Mouse (Mus musculus): Measurements from ENCODE around the gene Prcd. TPM values are rescaled to one million over a fixed set of nuclear protein-coding genes. Genes with fewer than 3 reads are reported as not detected.

Gene Prcd
- polyA plus RNA-seq, 1 experiment from 2014 or later, result 1.6 TPM

DNA sequence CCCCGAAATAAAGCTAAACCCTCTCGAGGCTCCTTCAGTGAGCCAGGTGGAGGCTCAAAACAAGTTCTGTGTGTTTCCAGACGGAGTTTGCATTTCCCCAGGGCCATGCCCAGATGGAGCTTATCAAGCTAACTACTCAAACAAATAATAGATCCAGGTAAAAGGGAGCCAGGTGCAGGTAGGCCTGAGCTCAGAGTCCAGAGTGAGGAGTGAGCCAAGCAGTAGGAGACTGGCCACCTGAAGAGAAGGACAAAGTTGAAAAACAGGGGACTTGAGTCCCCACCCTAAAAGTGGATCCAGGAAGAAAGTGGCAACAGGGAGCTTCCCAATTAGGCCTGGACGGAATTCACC is 40.5 kb downstream of the Prcd start:
- no peaks in the 10 kb centered on the region for H3K36me3 ChIP-seq (ENCODE audit: control insufficient read depth, insufficient read depth, low read length)
- DNase-seq (no peak), ATAC-seq (ENCODE audit: low FRiP score, low TSS enrichment) (no peak)
- WGBS, result 37% methylated on average over 4 of the region's 4 CpGs
- no peak overlapping the region for H3K9ac ChIP-seq (replicated peaks; ENCODE audit: low read length)
- no peaks in the 10 kb centered on the region for H3K9me3 ChIP-seq (ENCODE audit: control insufficient read depth, low read length)
- H3K4me2 ChIP-seq (ENCODE audit: low read length), result peak overlapping the region; percentile 56
- H3K4me1 ChIP-seq (ENCODE audit: control insufficient read depth, insufficient read depth, low read length), result 0 out of 2 replicates have a peak, but pooled peaks cover 3% of the 10 kb centered on the region
- H3K4me3 ChIP-seq (replicated peaks; ENCODE audit: low read depth, low read length), result peak overlapping the region; percentile 29
- H3K27me3 ChIP-seq (ENCODE audit: control insufficient read depth, insufficient read depth, low read length), result peaks cover 26% of the 10 kb centered on the region; the same call in 1 of the 2 replicates
- no peak overlapping the region for H3K27ac ChIP-seq (replicated peaks; ENCODE audit: low read depth, low read length)

GRCm38 (mm10) chr11:116694250-116695193 is 41.2 kb downstream of the Prcd start:
- Histone ChIP-seq H3K4me3 (replicated peaks; ENCODE audit: low read depth, low read length) (peak overlapping the region; percentile 29), H3K4me2 (ENCODE audit: low read length) (peak overlapping the region; percentile 56), H3K9me3 (ENCODE audit: control insufficient read depth, low read length) (no peaks in the 10 kb centered on the region), H3K36me3 (ENCODE audit: control insufficient read depth, insufficient read depth, low read length) (no peaks in the 10 kb centered on the region), H3K4me1 (ENCODE audit: control insufficient read depth, insufficient read depth, low read length) (0 out of 2 replicates have a peak, but pooled peaks cover 3% of the 10 kb centered on the region), H3K27ac (replicated peaks; ENCODE audit: low read depth, low read length) (no peak overlapping the region), H3K9ac (replicated peaks; ENCODE audit: low read length) (peak overlapping the region; percentile 34; the same call in 1 of the 2 replicates), H3K27me3 (ENCODE audit: control insufficient read depth, insufficient read depth, low read length) (peaks cover 26% of the 10 kb centered on the region; the same call in 1 of the 2 replicates)
- 1% methylated on average over 68 of the region's 73 CpGs for WGBS
- peak; percentile 45 for DNase-seq
- no peak for ATAC-seq (ENCODE audit: low FRiP score, low TSS enrichment)

GRCm38 (mm10) chr11:116695194-116695880 is 42.0 kb downstream of the Prcd start:
- no peak for ATAC-seq (ENCODE audit: low FRiP score, low TSS enrichment)
- 21% methylated on average over 23 of the region's 23 CpGs for WGBS
- H3K36me3 ChIP-seq (ENCODE audit: control insufficient read depth, insufficient read depth, low read length), result no peaks in the 10 kb centered on the region
- H3K9ac ChIP-seq (replicated peaks; ENCODE audit: low read length), result no peak overlapping the region
- H3K4me1 ChIP-seq (ENCODE audit: control insufficient read depth, insufficient read depth, low read length), result 0 out of 2 replicates have a peak, but pooled peaks cover 3% of the 10 kb centered on the region
- DNase-seq, result peak; percentile 30
- H3K27me3 ChIP-seq (ENCODE audit: control insufficient read depth, insufficient read depth, low read length), result peaks cover 26% of the 10 kb centered on the region; the same call in 1 of the 2 replicates
- H3K9me3 ChIP-seq (ENCODE audit: control insufficient read depth, low read length), result no peaks in the 10 kb centered on the region
- H3K4me3 ChIP-seq (replicated peaks; ENCODE audit: low read depth, low read length), result 0 out of 2 replicates have a peak overlapping the region, but pooled peaks have one; percentile 29
- no peak overlapping the region for H3K4me2 ChIP-seq (ENCODE audit: low read length)
- H3K27ac ChIP-seq (replicated peaks; ENCODE audit: low read depth, low read length), result no peak overlapping the region

DNA sequence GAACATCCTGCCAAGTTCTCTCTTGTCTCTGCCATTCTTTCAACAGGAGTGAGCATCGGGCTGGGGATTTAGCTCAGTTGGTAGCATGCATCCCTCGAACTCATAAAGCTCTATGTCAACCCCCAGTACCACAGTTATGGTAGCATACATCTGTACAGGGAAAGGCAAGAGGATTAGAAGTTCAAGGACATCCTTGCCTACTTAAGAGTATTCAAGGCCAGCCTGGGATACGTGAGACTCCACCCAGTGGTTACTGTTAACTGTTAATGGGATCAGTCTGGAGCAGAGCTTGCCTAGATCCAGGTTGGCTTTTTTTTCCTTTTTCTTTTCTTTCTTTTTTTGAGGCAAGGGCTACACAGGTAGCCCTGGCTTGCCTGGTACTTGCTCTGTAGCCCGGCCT is 43.1 kb downstream of the Prcd start:
- Histone ChIP-seq H3K9ac (replicated peaks; ENCODE audit: low read length) (no peak overlapping the region), H3K4me1 (ENCODE audit: control insufficient read depth, insufficient read depth, low read length) (0 out of 2 replicates have a peak, but pooled peaks cover 3% of the 10 kb centered on the region), H3K27ac (replicated peaks; ENCODE audit: low read depth, low read length) (no peak overlapping the region), H3K9me3 (ENCODE audit: control insufficient read depth, low read length) (no peaks in the 10 kb centered on the region), H3K4me2 (ENCODE audit: low read length) (no peak overlapping the region), H3K36me3 (ENCODE audit: control insufficient read depth, insufficient read depth, low read length) (no peaks in the 10 kb centered on the region), H3K27me3 (ENCODE audit: control insufficient read depth, insufficient read depth, low read length) (peaks cover 26% of the 10 kb centered on the region; the same call in 1 of the 2 replicates), H3K4me3 (replicated peaks; ENCODE audit: low read depth, low read length) (no peak overlapping the region)
- no peak for ATAC-seq (ENCODE audit: low FRiP score, low TSS enrichment)
- 86% methylated on average over 4 of the region's 4 CpGs for WGBS
- no peak for DNase-seq

DNA sequence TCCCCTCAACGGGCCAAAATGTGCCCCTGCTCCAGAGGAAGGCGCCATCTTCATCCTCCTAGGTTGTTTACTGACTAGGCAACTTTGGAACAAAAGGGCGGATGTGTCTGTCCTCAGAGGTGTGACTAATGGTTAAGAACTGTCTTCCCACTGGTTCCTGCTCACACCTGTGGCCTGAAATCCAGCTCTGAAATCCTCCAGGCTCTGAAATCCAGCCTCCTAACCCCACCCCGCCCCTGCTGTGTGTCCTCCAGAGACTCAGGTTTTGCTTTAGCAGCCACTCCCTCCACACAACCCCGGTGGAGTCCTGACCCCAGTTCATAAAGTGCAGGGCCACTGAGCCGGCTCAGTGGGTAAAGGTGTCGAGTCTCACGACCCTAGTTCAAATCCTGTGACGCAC is 44.2 kb downstream of the Prcd start:
- H3K4me2 ChIP-seq (ENCODE audit: low read length), result no peak overlapping the region
- H3K27ac ChIP-seq (replicated peaks; ENCODE audit: low read depth, low read length), result no peak overlapping the region
- H3K9ac ChIP-seq (replicated peaks; ENCODE audit: low read length), result no peak overlapping the region
- no peaks in the 10 kb centered on the region for H3K9me3 ChIP-seq (ENCODE audit: control insufficient read depth, low read length)
- DNase-seq, result no peak
- 73% methylated on average over 9 of the region's 9 CpGs for WGBS
- 0 out of 2 replicates have a peak, but pooled peaks cover 3% of the 10 kb centered on the region for H3K4me1 ChIP-seq (ENCODE audit: control insufficient read depth, insufficient read depth, low read length)
- peaks cover 26% of the 10 kb centered on the region; the same call in 1 of the 2 replicates for H3K27me3 ChIP-seq (ENCODE audit: control insufficient read depth, insufficient read depth, low read length)
- H3K4me3 ChIP-seq (replicated peaks; ENCODE audit: low read depth, low read length), result no peak overlapping the region
- no peak for ATAC-seq (ENCODE audit: low FRiP score, low TSS enrichment)
- H3K36me3 ChIP-seq (ENCODE audit: control insufficient read depth, insufficient read depth, low read length), result no peaks in the 10 kb centered on the region

DNA sequence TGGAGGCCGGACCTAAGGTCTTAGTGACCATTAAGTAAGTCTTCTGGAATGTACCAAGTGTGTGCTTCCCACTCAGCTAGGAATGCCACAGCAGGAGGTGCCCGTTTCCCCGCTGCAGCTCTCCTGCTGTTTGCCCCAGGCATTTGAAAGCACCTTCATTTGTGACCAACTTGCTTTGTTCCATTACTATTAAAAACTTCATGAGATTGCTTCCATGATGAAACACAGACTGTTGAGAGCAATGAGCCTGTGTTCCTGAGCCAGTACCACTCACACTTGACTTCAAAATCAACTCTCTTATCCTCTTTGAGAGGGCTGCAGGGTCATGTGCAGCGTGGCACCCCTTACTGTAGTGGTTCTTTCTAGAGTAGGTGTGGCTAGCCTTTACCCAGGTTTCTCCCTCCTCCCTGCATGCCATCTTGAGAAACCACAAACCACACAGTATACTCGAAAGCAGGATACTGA is 48.1 kb downstream of the Prcd start:
- H3K9ac ChIP-seq (replicated peaks; ENCODE audit: low read length), result no peak overlapping the region
- no peaks in the 10 kb centered on the region for H3K9me3 ChIP-seq (ENCODE audit: control insufficient read depth, low read length)
- no peaks in the 10 kb centered on the region for H3K36me3 ChIP-seq (ENCODE audit: control insufficient read depth, insufficient read depth, low read length)
- H3K27ac ChIP-seq (replicated peaks; ENCODE audit: low read depth, low read length), result no peak overlapping the region
- H3K4me1 ChIP-seq (ENCODE audit: control insufficient read depth, insufficient read depth, low read length), result no peaks in the 10 kb centered on the region
- DNase-seq (no peak), ATAC-seq (ENCODE audit: low FRiP score, low TSS enrichment) (no peak)
- no peak overlapping the region for H3K4me3 ChIP-seq (replicated peaks; ENCODE audit: low read depth, low read length)
- H3K27me3 ChIP-seq (ENCODE audit: control insufficient read depth, insufficient read depth, low read length), result no peaks in the 10 kb centered on the region
- no peak overlapping the region for H3K4me2 ChIP-seq (ENCODE audit: low read length)
- 55% methylated on average over 5 of the region's 5 CpGs for WGBS

GRCm38 (mm10) chr11:116704336-116705035 is 51.2 kb downstream of the Prcd start:
- no peak for ATAC-seq (ENCODE audit: low FRiP score, low TSS enrichment)
- 92% methylated on average over 8 of the region's 8 CpGs for WGBS

DNA sequence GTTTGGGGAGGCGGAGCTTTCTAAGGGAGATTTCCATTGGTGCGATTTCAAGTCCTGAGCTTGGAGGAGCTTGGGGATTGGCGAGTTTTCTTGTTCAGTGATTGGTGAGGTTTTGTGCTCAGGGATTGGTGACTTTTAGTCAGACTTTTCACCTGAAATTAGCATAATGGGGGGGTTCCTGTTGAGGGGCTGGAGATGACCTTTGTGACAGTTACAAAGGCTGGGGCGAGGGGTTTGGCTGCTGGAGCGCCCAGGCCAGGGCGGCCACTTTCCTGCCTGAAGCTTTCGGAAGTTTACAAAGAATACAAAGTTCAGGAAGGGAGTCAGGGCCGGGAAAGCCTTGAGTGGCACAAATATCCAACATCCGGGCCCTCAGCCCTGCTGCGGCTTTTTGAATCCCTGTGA is 51.9 kb downstream of the Prcd start:
- Histone ChIP-seq H3K27ac (replicated peaks; ENCODE audit: low read depth, low read length) (no peak overlapping the region), H3K27me3 (ENCODE audit: control insufficient read depth, insufficient read depth, low read length) (no peaks in the 10 kb centered on the region), H3K4me3 (replicated peaks; ENCODE audit: low read depth, low read length) (no peak overlapping the region), H3K4me1 (ENCODE audit: control insufficient read depth, insufficient read depth, low read length) (no peaks in the 10 kb centered on the region), H3K36me3 (ENCODE audit: control insufficient read depth, insufficient read depth, low read length) (no peaks in the 10 kb centered on the region), H3K4me2 (ENCODE audit: low read length) (no peak overlapping the region), H3K9ac (replicated peaks; ENCODE audit: low read length) (no peak overlapping the region), H3K9me3 (ENCODE audit: control insufficient read depth, low read length) (no peaks in the 10 kb centered on the region)
- ATAC-seq (ENCODE audit: low FRiP score, low TSS enrichment) (no peak), DNase-seq (no peak)
- WGBS, result 94% methylated on average over 10 of the region's 10 CpGs

More at GRCm38 (mm10) chr11:116704336-116705035, 51.2 kb downstream of the Prcd start:
- Histone ChIP-seq H3K9me3 (ENCODE audit: control insufficient read depth, low read length) (no peaks in the 10 kb centered on the region), H3K36me3 (ENCODE audit: control insufficient read depth, insufficient read depth, low read length) (no peaks in the 10 kb centered on the region), H3K4me2 (ENCODE audit: low read length) (no peak overlapping the region), H3K27ac (replicated peaks; ENCODE audit: low read depth, low read length) (no peak overlapping the region), H3K27me3 (ENCODE audit: control insufficient read depth, insufficient read depth, low read length) (no peaks in the 10 kb centered on the region), H3K9ac (replicated peaks; ENCODE audit: low read length) (no peak overlapping the region), H3K4me1 (ENCODE audit: control insufficient read depth, insufficient read depth, low read length) (no peaks in the 10 kb centered on the region), H3K4me3 (replicated peaks; ENCODE audit: low read depth, low read length) (no peak overlapping the region)
- no peak for DNase-seq

Measured in midbrain, embryonic 14.5 days (tissue).